Mouse (Mus musculus) CD4-positive, CD25-positive, alpha-beta regulatory T cell (primary cell): Measurements from ENCODE around the gene Gm3055. TPM values are rescaled to one million over a fixed set of nuclear protein-coding genes. Genes with fewer than 3 reads are reported as not detected.

Source experiments
- polyA plus RNA-seq: library from polyadenylated mRNA; unstranded; fragments of 100-300 nt; shearing (Covaris generic); gene quantifications from one replicate; pipeline ENCODE4 v1.2.1, GENCODE M21; 2017

Gm3055 gene
- polyA plus RNA-seq = 5.7 TPM

DNA sequence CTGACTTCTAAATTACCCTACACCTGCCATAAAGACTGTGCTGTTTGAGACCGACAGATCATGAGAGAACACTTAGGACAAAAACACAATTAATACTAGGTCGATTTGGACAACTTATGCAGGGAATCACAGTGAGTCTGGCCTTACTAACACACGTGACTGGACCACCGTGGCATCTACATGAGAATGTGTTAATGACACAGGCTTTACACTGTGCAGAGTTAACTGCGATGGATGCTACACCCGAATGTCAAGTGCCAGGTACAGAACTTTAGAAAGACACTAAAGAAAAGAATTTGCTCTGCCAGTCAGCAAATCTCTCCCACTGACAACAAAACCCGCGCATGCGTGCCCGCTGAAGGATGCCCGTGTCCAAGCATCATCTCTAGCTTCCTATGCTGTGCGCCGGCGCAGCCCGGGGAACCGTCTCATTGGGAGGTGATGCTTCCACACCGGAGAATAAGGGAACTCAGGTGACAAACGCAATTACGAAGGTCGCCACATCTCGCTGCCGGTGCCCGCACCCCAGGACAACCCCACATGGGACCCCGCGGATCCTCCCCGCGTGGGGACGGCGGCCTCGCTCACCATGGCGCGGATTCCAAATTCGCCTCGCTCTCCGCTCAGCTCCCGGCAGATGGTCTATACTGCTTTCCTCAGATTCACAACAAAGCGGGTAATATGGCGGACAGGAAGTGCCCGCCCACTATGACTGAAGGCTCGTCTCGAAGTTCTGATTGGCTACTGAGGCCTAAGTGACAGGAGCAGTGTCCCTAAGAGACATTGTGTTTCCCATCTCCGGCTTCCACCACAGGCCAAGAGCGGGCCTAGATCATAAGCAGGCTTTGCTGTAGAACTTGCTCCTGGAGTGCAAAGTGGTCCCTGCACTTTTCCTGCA, at the start of gene Gm3055:
Gene Gm3055, minus strand, starts transcription at position 656 of the 898 bp plus-strand sequence.

DNA sequence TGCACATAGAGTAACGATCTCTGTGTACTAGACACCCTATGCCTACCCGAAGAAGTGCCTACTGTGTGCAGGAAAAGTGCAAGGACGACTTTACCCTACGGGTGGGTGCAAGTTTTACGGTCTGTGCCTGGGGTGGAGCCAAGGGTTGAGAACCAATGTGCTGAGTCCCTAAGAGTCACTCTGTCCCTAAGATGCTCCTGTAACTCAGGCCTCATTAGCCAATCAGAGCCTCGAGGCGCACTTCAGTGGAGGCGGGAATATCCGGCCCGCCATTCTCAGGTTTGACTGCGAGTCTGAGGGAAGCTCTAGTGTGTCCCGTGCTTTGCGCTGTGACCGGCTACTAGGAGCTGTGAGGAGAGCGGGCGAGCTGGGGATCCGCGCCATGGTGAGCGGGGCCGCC, 40.9 kb upstream of the Gm3055 start, which contains the start of gene Gm4767:
Gene Gm4767, plus strand, starts transcription at position 288 of the 400 bp plus-strand sequence.

DNA sequence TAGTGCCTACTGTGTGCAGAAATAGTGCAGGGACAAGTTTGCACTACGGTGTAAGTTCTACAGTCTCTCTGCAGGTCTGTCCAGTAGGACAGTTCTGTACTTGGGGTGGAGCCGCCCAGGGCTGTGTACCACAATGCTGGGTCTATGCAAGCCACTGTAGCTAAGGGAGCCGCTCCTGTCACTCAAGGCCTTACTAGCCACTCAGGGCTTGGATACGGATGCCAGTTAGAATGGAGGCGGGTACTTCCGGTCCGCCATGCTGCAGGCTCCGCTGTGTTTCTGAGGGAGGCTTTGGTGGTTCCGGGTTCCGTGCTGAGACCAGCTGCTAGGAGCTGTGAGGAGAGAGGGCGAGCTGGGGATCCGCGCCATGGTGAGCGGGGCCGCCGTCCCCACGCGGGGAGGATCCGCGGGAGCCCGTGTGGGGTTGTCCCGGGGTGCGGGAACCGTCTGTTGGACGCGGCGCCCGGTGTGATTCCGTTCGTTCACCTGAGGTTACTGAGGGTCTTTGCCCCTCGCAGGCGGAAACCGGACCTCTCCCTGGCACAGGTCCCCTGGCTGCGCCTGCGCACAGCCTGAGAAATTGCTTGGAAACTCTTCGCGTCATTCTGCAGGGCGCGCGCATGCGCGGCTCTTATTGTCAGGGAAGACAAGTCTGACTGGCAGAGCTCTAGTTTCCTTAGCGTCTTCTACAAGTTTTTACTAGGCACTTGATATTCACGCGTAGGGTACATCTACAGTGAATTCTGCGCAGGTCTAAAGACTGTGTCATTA, 66.2 kb downstream of the Gm3055 start, which contains the start of gene Zfp433:
Gene Zfp433, plus strand, starts transcription at position 295 of the 771 bp plus-strand sequence.

Other genes with a start within 250 kb of the Gm3055 start
- 18.1 TPM for gene Gna15, start 246.9 kb downstream of the Gm3055 start, polyA plus RNA-seq
- 17.2 TPM for gene Gna11, start 226.0 kb downstream of the Gm3055 start, polyA plus RNA-seq
- 1,254 TPM for gene Aes, start 211.7 kb downstream of the Gm3055 start, polyA plus RNA-seq
- 2.0 TPM for gene Tle2, start 196.6 kb downstream of the Gm3055 start, polyA plus RNA-seq
- gene Tle6, start 170.1 kb downstream of the Gm3055 start, polyA plus RNA-seq = 2.0 TPM
- gene BC025920, start 164.9 kb downstream of the Gm3055 start, polyA plus RNA-seq = 2.8 TPM
- 19.4 TPM for gene Sirt6, start 143.4 kb downstream of the Gm3055 start, polyA plus RNA-seq
- gene Ankrd24, start 142.6 kb downstream of the Gm3055 start, polyA plus RNA-seq = 2.4 TPM
- gene Gm10778, start 122.1 kb downstream of the Gm3055 start, polyA plus RNA-seq = 9.1 TPM
- gene Zfp433, start 66.3 kb downstream of the Gm3055 start, polyA plus RNA-seq = 22.8 TPM
- gene Gm4767, start 41.0 kb upstream of the Gm3055 start, polyA plus RNA-seq = 6.3 TPM
- gene Gm32687, start 92.8 kb upstream of the Gm3055 start, polyA plus RNA-seq = 7.0 TPM
- gene Zfp781, start 159.3 kb upstream of the Gm3055 start, polyA plus RNA-seq = 3.7 TPM